Mouse (Mus musculus): ENCODE measurements around the gene Csf3. TPM values are rescaled to one million over a fixed set of nuclear protein-coding genes. Genes with fewer than 3 reads are reported as not detected.

Csf3 gene
- polyA plus RNA-seq, 1 experiment: 0.07 TPM

- Histone ChIP-seq H3K4me1 (ENCODE audit: control insufficient read depth, insufficient read depth, insufficient read length) (peaks cover 38% of the 10 kb centered on the region), H3K27me3 (ENCODE audit: control insufficient read depth, insufficient read depth, low read length) (no peaks in the 10 kb centered on the region), H3K36me3 (ENCODE audit: control insufficient read depth, insufficient read depth, low read length) (no peaks in the 10 kb centered on the region), H3K4me3 (ENCODE audit: extremely low read depth, insufficient read depth, insufficient read length) (no peak overlapping the region), H3K27ac (ENCODE audit: insufficient read depth, low read length) (no peak overlapping the region; the same call in 1 of the 2 replicates)
- 27% methylated on average over 6 of the region's 6 CpGs for WGBS
- no peak for DNase-seq (ENCODE audit: low read depth in 1 of 2, low spot score in 2 of 2)
- TF ChIP-seq POLR2A (IDR thresholded peaks at IDR 0.05; ENCODE audit: low read depth, low read length) (no peak), CTCF (IDR thresholded peaks at IDR 0.05; ENCODE audit: extremely low read depth, insufficient read depth, insufficient read length, insufficient replicate concordance) (no peak)
Measured at GRCm38 (mm10) chr11:98747804-98748505, 46.9 kb downstream of the Csf3 start.

GRCm38 (mm10) chr11:98748506-98749416 is 47.7 kb downstream of the Csf3 start:
- whole genome bisulfite sequencing: 53% methylated on average over 15 of the region's 15 CpGs
- no peak overlapping the region for H3K4me3 ChIP-seq (ENCODE audit: extremely low read depth, insufficient read depth, insufficient read length)
- no peaks in the 10 kb centered on the region for H3K27me3 ChIP-seq (ENCODE audit: control insufficient read depth, insufficient read depth, low read length)
- TF ChIP-seq CTCF (IDR thresholded peaks at IDR 0.05; ENCODE audit: extremely low read depth, insufficient read depth, insufficient read length, insufficient replicate concordance) (no peak), POLR2A (IDR thresholded peaks at IDR 0.05; ENCODE audit: low read depth, low read length) (no peak)
- H3K4me1 ChIP-seq (ENCODE audit: control insufficient read depth, insufficient read depth, insufficient read length): peaks cover 38% of the 10 kb centered on the region
- no peaks in the 10 kb centered on the region for H3K36me3 ChIP-seq (ENCODE audit: control insufficient read depth, insufficient read depth, low read length)
- H3K27ac ChIP-seq (ENCODE audit: insufficient read depth, low read length): no peak overlapping the region
- DNase-seq (ENCODE audit: low read depth in 1 of 2, low spot score in 2 of 2): no peak

GRCm38 (mm10) chr11:98749716-98750115 is 48.7 kb downstream of the Csf3 start:
- H3K36me3 ChIP-seq (ENCODE audit: control insufficient read depth, insufficient read depth, low read length): no peaks in the 10 kb centered on the region
- DNase-seq (ENCODE audit: low read depth in 1 of 2, low spot score in 2 of 2): no peak
- H3K27ac ChIP-seq (ENCODE audit: insufficient read depth, low read length): no peak overlapping the region
- WGBS: 71% methylated on average over 5 of the region's 5 CpGs
- H3K4me3 ChIP-seq (ENCODE audit: extremely low read depth, insufficient read depth, insufficient read length): no peak overlapping the region
- no peaks in the 10 kb centered on the region for H3K27me3 ChIP-seq (ENCODE audit: control insufficient read depth, insufficient read depth, low read length)
- TF ChIP-seq CTCF (IDR thresholded peaks at IDR 0.05; ENCODE audit: extremely low read depth, insufficient read depth, insufficient read length, insufficient replicate concordance) (no peak), POLR2A (IDR thresholded peaks at IDR 0.05; ENCODE audit: low read depth, low read length) (no peak)
- peaks cover 42% of the 10 kb centered on the region for H3K4me1 ChIP-seq (ENCODE audit: control insufficient read depth, insufficient read depth, insufficient read length)

- peaks cover 42% of the 10 kb centered on the region for H3K4me1 ChIP-seq (ENCODE audit: control insufficient read depth, insufficient read depth, insufficient read length)
- no peak for DNase-seq (ENCODE audit: low read depth in 1 of 2, low spot score in 2 of 2)
- no peak for TF ChIP-seq POLR2A (IDR thresholded peaks at IDR 0.05; ENCODE audit: low read depth, low read length)
- no peak for TF ChIP-seq CTCF (IDR thresholded peaks at IDR 0.05; ENCODE audit: extremely low read depth, insufficient read depth, insufficient read length, insufficient replicate concordance)
- H3K4me3 ChIP-seq (ENCODE audit: extremely low read depth, insufficient read depth, insufficient read length): no peak overlapping the region
- no peak overlapping the region for H3K27ac ChIP-seq (ENCODE audit: insufficient read depth, low read length)
- H3K27me3 ChIP-seq (ENCODE audit: control insufficient read depth, insufficient read depth, low read length): no peaks in the 10 kb centered on the region
- 27% methylated on average over 17 of the region's 17 CpGs for WGBS
- no peaks in the 10 kb centered on the region for H3K36me3 ChIP-seq (ENCODE audit: control insufficient read depth, insufficient read depth, low read length)
Measured at GRCm38 (mm10) chr11:98750351-98751201, 49.5 kb downstream of the Csf3 start.

GRCm38 (mm10) chr11:98751221-98751782 is 50.2 kb downstream of the Csf3 start:
- 48% methylated on average over 6 of the region's 6 CpGs for WGBS
- Histone ChIP-seq H3K4me3 (ENCODE audit: extremely low read depth, insufficient read depth, insufficient read length) (no peak overlapping the region), H3K27ac (ENCODE audit: insufficient read depth, low read length) (no peak overlapping the region), H3K27me3 (ENCODE audit: control insufficient read depth, insufficient read depth, low read length) (no peaks in the 10 kb centered on the region), H3K4me1 (ENCODE audit: control insufficient read depth, insufficient read depth, insufficient read length) (peaks cover 35% of the 10 kb centered on the region), H3K36me3 (ENCODE audit: control insufficient read depth, insufficient read depth, low read length) (no peaks in the 10 kb centered on the region)
- no peak for TF ChIP-seq CTCF (IDR thresholded peaks at IDR 0.05; ENCODE audit: extremely low read depth, insufficient read depth, insufficient read length, insufficient replicate concordance)
- TF ChIP-seq POLR2A (IDR thresholded peaks at IDR 0.05; ENCODE audit: low read depth, low read length): no peak
- no peak for DNase-seq (ENCODE audit: low read depth in 1 of 2, low spot score in 2 of 2)

- Histone ChIP-seq H3K27me3 (ENCODE audit: control insufficient read depth, insufficient read depth, low read length) (no peaks in the 10 kb centered on the region), H3K4me3 (ENCODE audit: extremely low read depth, insufficient read depth, insufficient read length) (no peak overlapping the region), H3K27ac (ENCODE audit: insufficient read depth, low read length) (no peak overlapping the region), H3K36me3 (ENCODE audit: control insufficient read depth, insufficient read depth, low read length) (no peaks in the 10 kb centered on the region), H3K4me1 (ENCODE audit: control insufficient read depth, insufficient read depth, insufficient read length) (peaks cover 23% of the 10 kb centered on the region)
- TF ChIP-seq POLR2A (IDR thresholded peaks at IDR 0.05; ENCODE audit: low read depth, low read length) (no peak), CTCF (IDR thresholded peaks at IDR 0.05; ENCODE audit: extremely low read depth, insufficient read depth, insufficient read length, insufficient replicate concordance) (no peak)
- WGBS: 78% methylated on average over 10 of the region's 10 CpGs
- no peak for DNase-seq (ENCODE audit: low read depth in 1 of 2, low spot score in 2 of 2)
Measured at GRCm38 (mm10) chr11:98752562-98753140, 51.6 kb downstream of the Csf3 start.

Other genes starting within 250 kb of the Csf3 start
- 104 and 113 TPM in 2 replicates for gene Ikzf3, start 155.2 kb upstream of the Csf3 start, polyA plus RNA-seq (2012; rRNA removed)
- 1.2 TPM in 2 replicates for gene Zpbp2, start 150.2 kb upstream of the Csf3 start, polyA plus RNA-seq (2012; rRNA removed)
- gene Ormdl3, start 113.9 kb upstream of the Csf3 start, polyA plus RNA-seq (2012; rRNA removed): 37.4 and 42.9 TPM in 2 replicates
- not detected in 2 replicates for gene Lrrc3c, start 103.0 kb upstream of the Csf3 start, polyA plus RNA-seq (2012; rRNA removed)
- gene Gm12355, start 75.6 kb upstream of the Csf3 start, polyA plus RNA-seq (2012; rRNA removed): not detected in 2 replicates
- not detected in 2 replicates for gene Gsdma3, start 74.9 kb upstream of the Csf3 start, polyA plus RNA-seq (2012; rRNA removed)
- gene Gsdma2, start 54.5 kb upstream of the Csf3 start, polyA plus RNA-seq (2012; rRNA removed): not detected in 2 replicates
- gene Gsdma, start 36.9 kb upstream of the Csf3 start, polyA plus RNA-seq (2012; rRNA removed): not detected in 2 replicates
- 83.1 and 107 TPM in 2 replicates for gene Psmd3, start 18.7 kb upstream of the Csf3 start, polyA plus RNA-seq (2012; rRNA removed)
- gene Med24, start 28.2 kb downstream of the Csf3 start, polyA plus RNA-seq (2012; rRNA removed): 53.6 and 69.1 TPM in 2 replicates
- 19.8 and 20.7 TPM in 2 replicates for gene Thra, start 39.4 kb downstream of the Csf3 start, polyA plus RNA-seq (2012; rRNA removed)
- 27.7 and 29.0 TPM in 2 replicates for gene Nr1d1, start 74.1 kb downstream of the Csf3 start, polyA plus RNA-seq (2012; rRNA removed)
- 23.3 and 41.2 TPM in 2 replicates for gene Msl1, start 94.3 kb downstream of the Csf3 start, polyA plus RNA-seq (2012; rRNA removed)
- 30.2 and 32.6 TPM in 2 replicates for gene Casc3, start 103.6 kb downstream of the Csf3 start, polyA plus RNA-seq (2012; rRNA removed)
- gene Rapgefl1, start 135.5 kb downstream of the Csf3 start, polyA plus RNA-seq (2012; rRNA removed): 1.9 and 3.3 TPM in 2 replicates
- 8.0 and 10.1 TPM in 2 replicates for gene Wipf2, start 162.4 kb downstream of the Csf3 start, polyA plus RNA-seq (2012; rRNA removed)
- gene Cdc6, start 206.5 kb downstream of the Csf3 start, polyA plus RNA-seq (2012; rRNA removed): 1.6 and 2.0 TPM in 2 replicates
- gene Rara, start 226.6 kb downstream of the Csf3 start, polyA plus RNA-seq (2012; rRNA removed): 37.0 and 48.8 TPM in 2 replicates

Measured in spleen, adult 2 months (tissue).